Mouse (Mus musculus): ENCODE data around the gene Rbm25.
A peak's percentile ranks its signal among the peaks of the same experiment; 100 is the strongest.

Rbm25 gene

GRCm38 (mm10) chr12:83650346-83650745 is 19.3 kb downstream of the Rbm25 start:
- DNase-seq (ENCODE audit: low spot score) = no peak

- no peak for DNase-seq (ENCODE audit: low spot score)
Observed at GRCm38 (mm10) chr12:83651414-83651813, 20.4 kb downstream of the Rbm25 start.

GRCm38 (mm10) chr12:83685466-83685865 is 54.4 kb downstream of the Rbm25 start:
- no peak for DNase-seq (ENCODE audit: low spot score)

- DNase-seq (ENCODE audit: low spot score) = no peak
Observed at GRCm38 (mm10) chr12:83686575-83687350, 55.7 kb downstream of the Rbm25 start.

GRCm38 (mm10) chr12:83687934-83688315 is 56.9 kb downstream of the Rbm25 start, which contains the start of gene Psen1:
Psen1 (plus strand) TSS chr12:83688152.
- DNase-seq (ENCODE audit: low spot score) = peak; percentile 94

GRCm38 (mm10) chr12:83688316-83689086 is 57.5 kb downstream of the Rbm25 start:
- no peak for DNase-seq (ENCODE audit: low spot score)

GRCm38 (mm10) chr12:83689087-83689432 is 58.0 kb downstream of the Rbm25 start:
- no peak for DNase-seq (ENCODE audit: low spot score)

- DNase-seq (ENCODE audit: low spot score) = no peak
Observed at GRCm38 (mm10) chr12:83694011-83694410, 63.0 kb downstream of the Rbm25 start.

- DNase-seq (ENCODE audit: low spot score) = no peak
Observed at GRCm38 (mm10) chr12:83694669-83695068, 63.6 kb downstream of the Rbm25 start.

GRCm38 (mm10) chr12:83698637-83699036 is 67.6 kb downstream of the Rbm25 start:
- no peak for DNase-seq (ENCODE audit: low spot score)

GRCm38 (mm10) chr12:83701608-83702007 is 70.6 kb downstream of the Rbm25 start:
- no peak for DNase-seq (ENCODE audit: low spot score)

GRCm38 (mm10) chr12:83702796-83703195 is 71.8 kb downstream of the Rbm25 start:
- no peak for DNase-seq (ENCODE audit: low spot score)

- DNase-seq (ENCODE audit: low spot score) = no peak
Observed at GRCm38 (mm10) chr12:83706951-83707350, 75.9 kb downstream of the Rbm25 start.

- no peak for DNase-seq (ENCODE audit: low spot score)
Observed at GRCm38 (mm10) chr12:83708160-83709092, 77.4 kb downstream of the Rbm25 start.

- DNase-seq (ENCODE audit: low spot score) = no peak
Observed at GRCm38 (mm10) chr12:83709934-83710333, 78.9 kb downstream of the Rbm25 start.

GRCm38 (mm10) chr12:83713749-83714148 is 82.7 kb downstream of the Rbm25 start:
- peak; percentile 82 for DNase-seq (ENCODE audit: low spot score)

- no peak for DNase-seq (ENCODE audit: low spot score)
Observed at GRCm38 (mm10) chr12:83716416-83717184, 85.6 kb downstream of the Rbm25 start.

- DNase-seq (ENCODE audit: low spot score) = no peak
Observed at GRCm38 (mm10) chr12:83719431-83719830, 88.4 kb downstream of the Rbm25 start.

- DNase-seq (ENCODE audit: low spot score) = no peak
Observed at GRCm38 (mm10) chr12:83721281-83721680, 90.2 kb downstream of the Rbm25 start.

GRCm38 (mm10) chr12:83723037-83723436 is 92.0 kb downstream of the Rbm25 start:
- DNase-seq (ENCODE audit: low spot score) = no peak

GRCm38 (mm10) chr12:83726510-83727308 is 95.7 kb downstream of the Rbm25 start:
- no peak for DNase-seq (ENCODE audit: low spot score)
